Mouse (Mus musculus) cerebellum, adult 2 months (tissue): ENCODE results near the gene Kcnf1. TPM values are rescaled to one million over a fixed set of nuclear protein-coding genes. Genes with fewer than 3 reads are reported as not detected.

Experiments used
- DNase-seq, 2 experiments: peaks; one replicate each; pipeline ENCODE4 v3.0.0; 2021
- H3K27ac ChIP-seq: fragments of 200-500 bp; 2 replicates; pipeline ENCODE4 v1.5.1; 2012; ENCODE audit warnings: low read length, control low read depth, inconsistent platforms; ENCODE audit not compliant: insufficient read depth
- H3K27me3 ChIP-seq: fragments of 200-500 bp; 2 replicates; pipeline ENCODE4 v1.6.1; 2012; ENCODE audit warnings: inconsistent platforms, mild to moderate bottlenecking, low read length, moderate library complexity; ENCODE audit not compliant: control insufficient read depth, insufficient read depth
- H3K4me1 ChIP-seq: fragments of 200-500 bp; 2 replicates; pipeline ENCODE4 v1.6.1; 2011; ENCODE audit warnings: low read length; ENCODE audit not compliant: control insufficient read depth, insufficient read depth
- H3K4me3 ChIP-seq: fragments of 200-500 bp; replicated peaks from 2 replicates; pipeline ENCODE3; 2011; ENCODE audit warnings: mild to moderate bottlenecking, low read depth, low read length, control low read depth; ENCODE audit not compliant: insufficient read depth
- CTCF ChIP-seq: fragments of 200-500 bp; IDR thresholded peaks from 2 replicates; pipeline ENCODE4 v1.5.1; 2011; ENCODE audit warnings: low read depth, mild to moderate bottlenecking, control low read depth, low read length, moderate library complexity, borderline replicate concordance; ENCODE audit not compliant: insufficient read depth
- POLR2A ChIP-seq: fragments of 200-500 bp; IDR thresholded peaks from 2 replicates; pipeline ENCODE4 v1.6.1; 2011; ENCODE audit warnings: low read length, control low read depth, borderline replicate concordance; ENCODE audit not compliant: insufficient read depth
- WGBS: fragments of 180-500 bp; shearing (Covaris S2); methylation state at CpG from one replicate; pipeline ENCODE4 v1.1.7; 2018; 5-methylcytosine and 5-hydroxymethylcytosine counted together
- polyA plus RNA-seq: library from polyadenylated mRNA; depleted of rRNA; stranded (reverse); fragments of >200 nt; gene quantifications from 2 replicates; pipeline ENCODE4 v1.2.3, GENCODE M21; 2012

Gene Kcnf1
- polyA plus RNA-seq, 1 experiment = 1.7 TPM

- no peak for TF ChIP-seq POLR2A
- TF ChIP-seq CTCF = no peak
- Histone ChIP-seq H3K27ac (no peak overlapping the region), H3K27me3 (no peaks in the 10 kb centered on the region), H3K4me3 (no peak overlapping the region), H3K4me1 (no peaks in the 10 kb centered on the region; the same call in 1 of the 2 replicates)
- under 1% methylated on average over 54 of the region's 54 CpGs for WGBS
- peak in 1 of 2 experiments; percentile 15 for DNase-seq
Observed at GRCm38 (mm10) chr12:17176041-17176756, 489 bp downstream of the Kcnf1 start.

GRCm38 (mm10) chr12:17175531-17175951, 1.1 kb downstream of the Kcnf1 start:
- DNase-seq = no peak
- no peak overlapping the region for H3K27ac ChIP-seq
- TF ChIP-seq POLR2A (no peak), CTCF (no peak)
- H3K27me3 ChIP-seq = no peaks in the 10 kb centered on the region
- no peaks in the 10 kb centered on the region; the same call in 1 of the 2 replicates for H3K4me1 ChIP-seq
- WGBS = 15% methylated on average over 25 of the region's 25 CpGs
- no peak overlapping the region for H3K4me3 ChIP-seq

GRCm38 (mm10) chr12:17175124-17175523, 1.6 kb downstream of the Kcnf1 start:
- no peak for DNase-seq
- Histone ChIP-seq H3K4me3 (no peak overlapping the region), H3K27me3 (no peaks in the 10 kb centered on the region), H3K27ac (no peak overlapping the region), H3K4me1 (no peaks in the 10 kb centered on the region; the same call in 1 of the 2 replicates)
- no peak for TF ChIP-seq CTCF
- 84% methylated on average over 20 of the region's 20 CpGs for WGBS

GRCm38 (mm10) chr12:17174134-17174893, 2.4 kb downstream of the Kcnf1 start:
- Histone ChIP-seq H3K4me3 (no peak overlapping the region), H3K27ac (no peak overlapping the region), H3K4me1 (no peaks in the 10 kb centered on the region; the same call in 1 of the 2 replicates), H3K27me3 (no peaks in the 10 kb centered on the region)
- no peak for TF ChIP-seq POLR2A
- TF ChIP-seq CTCF = no peak
- 80% methylated on average over 10 of the region's 10 CpGs for WGBS
- DNase-seq = no peak

GRCm38 (mm10) chr12:17170406-17170805, 6.3 kb downstream of the Kcnf1 start:
- Histone ChIP-seq H3K27ac (no peak overlapping the region), H3K4me3 (no peak overlapping the region), H3K27me3 (no peaks in the 10 kb centered on the region), H3K4me1 (no peaks in the 10 kb centered on the region)
- 77% methylated on average over 10 of the region's 10 CpGs for WGBS
- no peak for DNase-seq
- TF ChIP-seq POLR2A = no peak
- TF ChIP-seq CTCF = no peak

- TF ChIP-seq CTCF = no peak
- TF ChIP-seq POLR2A = no peak
- 85% methylated on average over 2 of the region's 2 CpGs for WGBS
Observed at GRCm38 (mm10) chr12:17166116-17166515, 10.6 kb downstream of the Kcnf1 start.

GRCm38 (mm10) chr12:17163996-17164395, 12.7 kb downstream of the Kcnf1 start:
- DNase-seq = no peak
- TF ChIP-seq POLR2A (no peak), CTCF (no peak)
- H3K4me1 ChIP-seq = no peaks in the 10 kb centered on the region
- no peaks in the 10 kb centered on the region for H3K27me3 ChIP-seq
- no peak overlapping the region for H3K4me3 ChIP-seq
- 88% methylated on average over 3 of the region's 3 CpGs for WGBS
- no peak overlapping the region for H3K27ac ChIP-seq

More at GRCm38 (mm10) chr12:17166116-17166515, 10.6 kb downstream of the Kcnf1 start:
- DNase-seq = no peak
- no peaks in the 10 kb centered on the region for H3K27me3 ChIP-seq
- no peak overlapping the region for H3K4me3 ChIP-seq
- no peak overlapping the region for H3K27ac ChIP-seq
- H3K4me1 ChIP-seq = no peaks in the 10 kb centered on the region
